Mouse (Mus musculus): ENCODE data around the gene Mxd4. TPM values are rescaled to one million over a fixed set of nuclear protein-coding genes. Genes with fewer than 3 reads are reported as not detected.
A peak's percentile ranks its signal among the peaks of the same experiment; 100 is the strongest.

The Mxd4 gene
- total RNA-seq (2021) = 144 and 161 TPM in 2 replicates
- long read RNA-seq, full-length matches to known transcripts = 36 of 99 reads
- long read RNA-seq, partial matches to known transcripts = 6 of 99 reads
- long read RNA-seq, other reads (novel, unspliced or antisense) = 57 of 99 reads

DNA sequence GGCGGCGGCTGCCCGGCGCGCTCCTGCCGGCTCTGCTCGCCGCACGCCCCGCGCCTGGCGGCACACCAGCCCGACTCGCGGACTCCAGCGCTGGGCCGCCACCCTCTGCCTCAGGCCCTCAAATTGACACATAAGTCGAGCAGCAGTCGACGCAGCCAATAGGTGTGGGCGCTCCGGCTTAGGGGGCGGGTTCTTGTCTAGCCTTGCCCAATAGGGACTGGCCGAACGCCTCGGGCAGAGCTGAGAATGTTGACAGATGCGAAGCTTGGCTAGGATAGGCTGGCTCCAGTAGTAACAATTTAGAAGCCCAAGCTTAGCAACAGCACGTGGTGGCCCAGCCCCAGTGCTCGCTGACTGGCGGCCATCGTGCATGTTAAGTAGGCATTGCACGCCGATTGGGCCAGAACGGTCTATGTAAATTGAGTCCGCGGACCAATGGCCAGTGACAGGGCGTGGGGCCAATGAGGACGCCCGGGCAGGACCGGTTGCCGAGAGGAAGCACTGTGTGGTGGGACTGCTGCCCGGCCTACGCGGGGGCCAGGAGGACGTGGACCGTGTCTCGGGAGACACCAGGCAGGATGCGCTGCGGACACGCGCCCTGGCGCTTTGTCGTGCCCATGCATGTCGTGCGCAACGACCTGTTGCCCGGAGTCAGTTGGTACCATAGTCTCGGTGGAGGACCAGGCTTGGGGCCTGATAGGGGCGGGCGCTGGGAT lies at the start of gene Mxd4:
TSS of gene Mxd4 (minus strand) at position 120 of the 716 bp plus-strand sequence.
- peak; percentile 99 for DNase-seq

DNA sequence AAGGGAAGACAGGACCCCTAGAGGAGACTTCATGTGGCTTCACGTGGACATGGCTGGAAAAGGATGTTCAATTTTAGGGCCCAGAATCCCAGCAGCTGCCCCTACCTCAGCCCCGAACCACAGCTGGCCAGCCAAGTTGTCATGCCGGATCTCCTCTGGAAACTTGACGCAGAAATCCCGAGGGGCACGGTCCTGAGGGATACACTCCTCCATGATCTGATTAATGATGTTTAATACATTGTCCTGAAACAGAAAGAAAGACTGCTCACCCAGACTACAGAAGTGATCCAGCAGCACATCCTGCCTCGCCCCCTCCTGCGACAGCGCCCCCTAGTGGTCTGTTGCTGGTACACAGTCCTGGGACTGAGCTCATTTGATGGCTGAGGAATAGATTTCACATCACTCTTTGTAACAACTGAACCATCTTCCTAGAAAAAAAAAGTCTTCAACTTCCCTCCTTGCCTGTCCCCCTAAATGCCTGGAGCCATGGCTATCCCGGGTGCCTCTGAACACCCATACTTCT lies 48.4 kb upstream of the Mxd4 start:
- DNase-seq = peak; percentile 66

DNA sequence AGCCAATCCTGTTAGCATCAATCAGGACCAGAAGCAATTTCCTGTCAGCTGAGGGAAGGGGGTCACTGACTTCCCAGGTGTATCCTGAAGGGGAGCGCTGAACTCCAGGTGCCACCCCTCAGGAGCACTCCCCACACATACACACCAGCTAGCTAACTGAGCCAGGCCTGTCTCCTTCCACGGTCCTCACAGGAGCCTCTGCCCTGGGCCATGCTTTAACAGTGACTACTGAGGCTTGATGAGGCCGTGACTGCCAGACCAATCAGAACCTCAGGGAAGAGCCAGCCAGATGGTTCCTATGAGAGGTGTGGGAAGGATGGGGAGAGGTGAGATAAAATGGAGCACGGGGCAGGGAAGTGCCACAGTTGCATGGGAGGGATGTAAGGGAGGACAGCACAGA lies 47.5 kb upstream of the Mxd4 start:
- DNase-seq = no peak

DNA sequence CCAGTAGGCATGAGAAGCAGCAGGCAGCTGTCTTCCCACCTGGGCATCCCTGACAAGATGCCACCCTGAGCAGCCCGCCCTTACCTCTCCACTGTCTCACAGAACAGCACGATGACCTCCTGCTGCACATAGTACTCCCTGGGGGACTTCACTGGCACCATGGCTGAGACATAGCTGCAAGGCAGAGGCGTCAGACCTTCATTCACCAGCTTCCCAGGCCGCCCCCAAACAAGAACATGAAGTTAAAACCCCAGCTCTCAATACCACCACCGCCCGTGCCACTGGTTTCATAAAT lies 45.6 kb upstream of the Mxd4 start:
- no peak for DNase-seq

- no peak for DNase-seq
These were observed 45.1 kb upstream of the Mxd4 start for GRCm38 (mm10) chr5:34232481-34233220.

- no peak for DNase-seq
These were observed 44.4 kb upstream of the Mxd4 start for GRCm38 (mm10) chr5:34231901-34232300.

DNA sequence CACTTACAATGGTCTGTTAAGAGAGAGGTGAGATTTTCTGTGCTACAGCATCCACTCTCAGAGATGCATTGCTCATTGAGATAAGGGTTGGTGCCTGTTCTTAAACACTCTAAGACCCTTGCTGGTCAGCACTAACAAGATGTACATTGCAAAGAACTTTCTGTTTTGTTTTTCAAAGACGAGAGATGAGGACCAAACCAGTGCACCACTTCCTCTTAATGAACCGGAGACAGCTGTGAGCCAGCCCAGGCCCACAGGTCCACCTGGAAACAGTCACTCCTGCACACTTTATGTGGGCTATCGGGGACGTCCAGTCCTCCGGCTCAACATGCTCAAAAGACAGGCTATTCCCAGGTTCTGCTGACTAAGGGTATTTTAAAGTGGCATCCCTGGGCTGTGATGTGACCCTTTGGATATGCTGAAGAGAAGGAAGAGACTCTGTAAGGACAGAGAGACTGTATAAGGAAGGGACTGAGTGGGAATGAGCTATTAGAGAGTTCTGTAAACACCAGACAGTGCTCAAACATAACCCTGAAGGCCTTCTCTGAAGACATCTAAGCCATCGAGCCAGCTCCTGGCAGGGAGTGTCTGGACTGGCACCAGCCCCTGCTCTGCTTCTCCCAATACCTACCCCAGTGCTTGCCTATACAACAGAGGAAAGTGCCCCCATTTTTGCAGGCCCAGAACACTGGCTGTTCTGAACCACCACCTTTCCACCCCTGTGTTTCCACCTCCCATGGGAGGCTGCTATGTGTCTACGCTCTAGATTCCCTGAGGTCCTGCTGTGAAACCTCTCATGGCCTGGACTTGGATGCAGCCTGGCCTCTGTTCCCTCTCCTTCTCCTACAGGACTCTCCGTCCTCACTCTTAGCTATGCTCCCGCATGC lies 43.3 kb upstream of the Mxd4 start:
- no peak for DNase-seq

DNA sequence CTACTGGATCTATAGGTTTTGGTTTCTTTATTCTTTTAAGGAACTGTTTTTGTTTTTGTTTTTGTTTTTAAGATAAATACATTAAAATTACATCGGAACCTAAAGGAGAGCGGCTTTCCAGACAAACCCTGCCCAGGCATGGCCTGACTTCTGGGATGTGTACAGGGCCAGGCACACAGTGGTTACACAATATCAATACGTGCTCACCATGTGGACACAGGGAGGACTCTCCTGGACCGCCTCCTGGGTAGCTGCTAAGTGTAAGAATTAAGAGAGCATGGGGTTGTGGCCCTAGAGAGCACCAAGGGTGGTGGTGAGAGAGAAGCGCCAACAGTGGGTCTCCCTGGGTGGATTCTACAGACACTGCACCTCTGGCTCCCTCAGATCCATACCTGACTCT lies 42.0 kb upstream of the Mxd4 start:
- DNase-seq = no peak

DNA sequence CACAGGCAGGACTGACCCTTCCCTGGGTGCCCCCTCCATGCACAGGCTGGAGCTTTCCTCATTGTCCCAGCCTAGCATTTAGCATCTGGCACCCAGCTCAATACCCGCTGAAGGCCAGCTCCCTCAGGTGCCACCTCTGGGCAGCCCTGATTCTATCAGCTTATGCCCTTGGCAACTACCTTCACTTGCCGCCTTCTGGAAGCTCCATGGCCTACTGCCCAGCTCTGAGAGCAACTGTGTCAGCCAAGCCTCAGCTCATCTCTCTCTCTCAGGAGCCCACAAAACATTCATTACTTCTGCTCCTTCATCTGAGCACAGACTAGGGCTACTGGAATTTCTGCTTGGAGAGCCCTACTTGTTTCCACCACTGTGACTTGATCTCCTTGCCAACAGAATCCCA lies 38.0 kb upstream of the Mxd4 start:
- DNase-seq = no peak

GRCm38 (mm10) chr5:34224515-34224914 lies 37.0 kb upstream of the Mxd4 start:
- no peak for DNase-seq

DNA sequence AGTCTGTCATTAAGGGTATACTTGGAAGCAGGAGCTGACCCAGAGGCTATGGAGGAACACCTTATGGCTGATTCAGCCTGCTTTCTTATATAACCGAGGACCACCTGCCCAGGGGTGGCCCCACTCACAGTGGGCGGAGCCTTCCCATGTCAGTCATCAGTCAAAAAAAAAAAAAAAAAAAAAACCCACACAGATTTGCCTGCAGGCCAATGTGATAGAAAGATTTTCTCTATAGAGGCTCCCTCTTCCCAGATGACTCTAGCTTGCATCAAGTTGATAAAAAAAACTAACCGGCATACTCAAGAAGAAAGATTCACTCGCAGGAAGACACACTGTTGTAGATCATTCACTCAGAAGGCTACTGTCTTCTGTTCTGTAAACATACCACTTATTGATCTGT lies 32.5 kb upstream of the Mxd4 start:
- DNase-seq = no peak

GRCm38 (mm10) chr5:34218672-34219071 lies 31.2 kb upstream of the Mxd4 start:
- DNase-seq = no peak

DNA sequence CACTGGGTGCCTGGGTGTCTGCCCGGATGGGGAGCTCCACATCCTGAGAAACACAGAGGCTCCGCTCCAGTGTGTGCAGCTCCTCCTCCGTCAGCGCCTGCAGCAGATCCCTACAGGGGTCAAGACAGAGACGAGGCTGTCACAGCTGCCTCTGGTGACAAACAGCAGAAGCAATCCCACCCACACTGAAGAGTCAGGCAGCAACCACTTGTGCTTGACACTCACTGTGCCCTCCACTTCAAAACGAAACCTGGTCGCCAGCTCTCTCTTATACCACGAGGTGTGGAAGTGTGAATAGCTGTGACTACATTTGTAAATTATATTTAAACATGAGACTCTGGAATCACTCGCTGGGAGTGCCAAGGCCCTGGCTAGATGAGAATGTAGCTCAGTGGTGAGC lies 30.2 kb upstream of the Mxd4 start:
- DNase-seq = no peak

DNA sequence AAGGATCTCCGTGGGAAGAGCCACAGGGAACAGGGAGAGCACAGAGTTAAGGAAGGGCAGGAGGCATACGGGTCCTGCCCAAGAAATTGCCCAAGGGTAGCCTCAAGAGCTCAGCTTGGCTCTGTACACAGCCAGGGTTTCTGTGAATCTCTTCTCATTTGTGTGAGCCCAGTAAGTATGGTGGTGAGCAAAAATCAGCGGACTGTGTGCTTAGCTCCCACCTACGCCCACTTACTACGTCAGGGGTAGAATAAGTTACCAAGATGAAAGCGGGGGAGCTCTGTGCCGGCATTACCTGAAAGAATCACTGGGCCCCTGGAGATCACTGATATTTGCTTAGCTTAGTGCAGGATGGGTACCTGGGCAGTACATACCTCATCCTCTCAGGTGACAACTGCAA lies 28.5 kb upstream of the Mxd4 start:
- no peak for DNase-seq

- DNase-seq = no peak
These were observed 26.1 kb upstream of the Mxd4 start for GRCm38 (mm10) chr5:34213659-34214058.

DNA sequence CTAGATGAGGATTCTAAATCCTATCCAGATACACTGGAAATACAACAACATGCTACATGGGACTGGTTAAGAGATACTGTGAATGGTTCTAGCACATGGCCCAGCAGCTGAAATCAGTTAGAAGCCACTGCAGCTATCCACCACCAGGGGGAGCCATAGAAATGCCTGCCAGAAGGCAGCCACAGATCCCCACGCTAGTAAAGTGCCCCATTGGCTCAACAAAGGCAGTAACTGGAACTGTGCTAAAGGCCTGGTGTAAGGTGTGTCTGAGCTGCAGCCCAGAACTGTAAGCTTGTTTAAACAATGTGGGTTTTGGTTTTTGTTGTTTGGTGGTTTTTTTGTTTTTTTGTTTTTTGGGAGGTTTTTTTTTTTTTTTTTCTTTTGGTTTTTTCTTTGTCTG lies 22.8 kb upstream of the Mxd4 start:
- DNase-seq = peak; percentile 74

DNA sequence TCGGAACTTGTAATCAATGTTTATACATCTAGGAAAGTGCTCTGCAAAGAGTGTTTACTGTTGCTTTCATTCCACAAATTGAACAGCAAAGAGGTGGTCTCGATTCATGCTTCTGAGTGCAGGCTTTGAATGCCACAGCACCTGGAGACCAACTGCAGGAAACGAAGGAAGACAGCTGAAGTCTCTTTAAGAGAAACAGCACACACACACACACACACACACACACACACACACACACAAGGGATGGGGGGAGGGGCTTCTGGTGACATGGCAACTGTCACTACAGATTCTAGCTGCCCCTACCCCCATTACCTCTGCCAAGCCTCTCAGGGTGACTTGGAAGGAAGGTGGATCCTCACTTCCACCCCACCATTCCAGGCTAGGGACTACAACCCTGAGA lies 20.0 kb upstream of the Mxd4 start:
- no peak for DNase-seq

GRCm38 (mm10) chr5:34205788-34206187 lies 18.3 kb upstream of the Mxd4 start:
- no peak for DNase-seq

GRCm38 (mm10) chr5:34204911-34205310 lies 17.4 kb upstream of the Mxd4 start:
- DNase-seq = no peak

- no peak for DNase-seq
These were observed 14.5 kb upstream of the Mxd4 start for GRCm38 (mm10) chr5:34202006-34202405.

- no peak for DNase-seq
These were observed 13.9 kb upstream of the Mxd4 start for GRCm38 (mm10) chr5:34201396-34201795.

GRCm38 (mm10) chr5:34198615-34199014 lies 11.1 kb upstream of the Mxd4 start:
- no peak for DNase-seq

GRCm38 (mm10) chr5:34197243-34197642 lies 9.7 kb upstream of the Mxd4 start:
- DNase-seq = peak; percentile 27
